Mouse (Mus musculus) natural killer cell, adult 2 months (primary cell): ENCODE measurements around the gene Mep1a.

Experiments used
- DNase-seq, 2 experiments: peaks; one replicate each; pipeline ENCODE4 v3.0.0; 2022; ENCODE audit warnings: low spot score in 2 of 2

The Mep1a gene

GRCm38 (mm10) chr17:43485982-43486381 lies 16.6 kb downstream of the Mep1a start:
- DNase-seq, result no peak

GRCm38 (mm10) chr17:43477621-43478020 lies 25.0 kb downstream of the Mep1a start:
- DNase-seq, result no peak

GRCm38 (mm10) chr17:43474775-43475174 lies 27.8 kb downstream of the Mep1a start:
- DNase-seq, result no peak

- DNase-seq, result no peak
Observed at GRCm38 (mm10) chr17:43472558-43472957, 30.1 kb downstream of the Mep1a start.

- DNase-seq, result no peak
Observed at GRCm38 (mm10) chr17:43470039-43470438, 32.6 kb downstream of the Mep1a start.

GRCm38 (mm10) chr17:43460245-43461181 lies 42.1 kb downstream of the Mep1a start:
- DNase-seq, result peak; percentile 1 to 31

GRCm38 (mm10) chr17:43459737-43460230 lies 42.8 kb downstream of the Mep1a start:
- DNase-seq, result no peak

- peak; percentile 5 to 51 for DNase-seq
Observed at GRCm38 (mm10) chr17:43458598-43458997, 44.0 kb downstream of the Mep1a start.

- no peak for DNase-seq
Observed at GRCm38 (mm10) chr17:43451216-43451615, 51.4 kb downstream of the Mep1a start.

GRCm38 (mm10) chr17:43434485-43434884 lies 68.1 kb downstream of the Mep1a start:
- DNase-seq, result no peak

GRCm38 (mm10) chr17:43431692-43432091 lies 70.9 kb downstream of the Mep1a start:
- no peak for DNase-seq
